Mouse (Mus musculus) Muller cell, postnatal 12 days (primary cell): Measurements from ENCODE around the gene Crx.

Experiments
- DNase-seq: peaks from one replicate; pipeline ENCODE4 v3.0.0-alpha.2; 2015; ENCODE audit errors: inconsistent ontology term

Gene Crx

GRCm38 (mm10) chr7:15859657-15860056, 20.1 kb downstream of the Crx start:
- no peak for DNase-seq

DNA sequence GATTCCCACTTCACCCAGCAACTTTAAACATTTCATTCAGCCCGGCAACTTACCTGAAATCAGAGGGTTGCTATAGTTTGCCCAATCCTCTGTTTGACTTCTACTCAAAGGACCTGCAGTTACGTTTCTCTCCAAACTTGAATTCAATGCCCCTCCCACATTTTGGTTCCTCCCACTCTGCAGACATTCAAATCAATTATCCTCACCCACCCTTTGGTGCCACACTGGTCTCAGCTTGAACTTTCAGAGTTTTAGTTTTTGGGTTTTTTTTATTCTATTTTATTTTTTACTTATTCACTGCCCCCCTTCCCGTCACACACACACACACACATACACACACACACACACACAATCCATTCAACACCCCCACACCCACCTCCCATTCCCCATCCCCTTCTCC, 40.2 kb downstream of the Crx start, which contains the start of gene Obox6:
TSS of gene Obox6 (minus strand) at position 101 of the 400 bp plus-strand sequence.
- no peak for DNase-seq
